Mouse (Mus musculus): ENCODE measurements around the gene Tro.
A peak's percentile ranks its signal among the peaks of the same experiment; 100 is the strongest.

Tro gene

GRCm38 (mm10) chrX:150656908-150657796 is at the start of gene Tro:
Gene Tro (minus strand): TSS chrX:150657583.
- no peak for DNase-seq (ENCODE audit: low spot score in 2 of 2)

GRCm38 (mm10) chrX:150677505-150677904 is 20.1 kb upstream of the Tro start:
- DNase-seq (ENCODE audit: low spot score in 2 of 2), result no peak

DNA sequence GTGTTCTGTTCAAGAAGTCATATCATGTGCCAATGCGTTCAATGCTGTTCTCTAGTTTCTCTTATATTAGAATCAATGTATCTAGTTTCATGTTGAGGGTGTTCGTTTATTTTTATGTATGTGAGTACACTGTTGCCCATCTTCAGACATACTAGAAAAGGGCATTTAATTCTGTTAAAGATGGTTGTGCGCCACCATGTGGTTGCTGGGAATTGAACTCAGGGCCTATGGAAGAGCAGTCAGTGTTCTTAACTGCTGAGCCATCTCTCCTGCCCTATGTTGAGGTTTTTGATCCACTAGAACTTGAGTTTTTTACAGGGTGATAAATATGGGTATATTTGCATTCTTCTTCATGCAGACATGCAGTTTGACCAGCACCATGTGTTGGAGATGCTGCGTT is 5.4 kb upstream of the Tro start:
- DNase-seq (ENCODE audit: low spot score in 2 of 2), result peak in 1 of 2 experiments; percentile 44

DNA sequence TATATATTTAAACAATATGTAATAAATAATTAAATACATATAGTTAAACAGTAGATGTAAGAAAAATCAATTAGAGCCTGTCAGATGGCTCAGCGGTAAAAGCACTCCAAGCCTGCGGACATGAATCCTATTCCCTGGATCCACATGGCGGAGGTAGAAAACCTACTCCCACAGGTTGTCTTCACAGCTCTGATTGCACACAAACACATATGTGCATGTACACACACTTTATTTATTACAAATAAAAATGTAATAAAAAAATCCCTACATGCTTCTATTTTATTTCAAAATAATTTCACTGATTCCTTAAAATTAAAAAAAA is 375 bp upstream of the Tro start:
- DNase-seq (ENCODE audit: low spot score in 2 of 2), result no peak

DNA sequence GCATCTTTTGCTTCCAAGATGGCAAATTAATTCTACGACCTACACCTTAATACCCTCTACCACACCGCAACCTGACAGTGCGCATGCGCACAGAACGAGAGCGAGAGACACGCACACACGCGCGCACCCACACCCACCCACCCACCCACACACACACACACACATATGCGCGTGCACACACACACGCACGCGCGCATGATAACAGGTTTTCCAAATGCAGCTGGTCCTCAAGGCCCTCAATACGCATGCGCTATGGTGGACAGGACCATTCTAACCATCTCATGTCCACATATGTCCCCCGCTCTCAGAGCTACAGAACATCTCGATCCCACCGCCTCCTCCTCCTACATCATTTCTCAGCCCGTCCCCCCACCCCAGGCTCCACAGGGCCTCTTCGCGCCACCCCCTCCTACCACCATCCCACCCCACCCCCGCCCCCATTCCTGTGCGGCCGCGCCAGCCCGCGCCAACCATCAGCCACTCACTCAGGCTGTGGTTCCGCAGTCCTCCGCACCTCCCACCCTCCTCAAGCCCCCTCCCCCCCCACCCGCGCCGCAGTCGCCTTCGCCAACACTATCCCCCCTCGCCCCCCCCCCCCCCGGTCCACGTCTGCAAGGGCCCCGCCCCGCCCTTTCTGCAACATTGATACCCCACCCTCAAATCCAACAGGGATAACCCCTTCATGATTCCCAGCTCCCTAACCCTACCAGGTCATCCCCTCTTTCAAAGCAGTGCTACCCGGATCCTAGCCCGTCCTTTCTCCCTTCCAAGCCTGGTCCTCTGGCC is 1.1 kb downstream of the Tro start:
- DNase-seq (ENCODE audit: low spot score in 2 of 2), result no peak

DNA sequence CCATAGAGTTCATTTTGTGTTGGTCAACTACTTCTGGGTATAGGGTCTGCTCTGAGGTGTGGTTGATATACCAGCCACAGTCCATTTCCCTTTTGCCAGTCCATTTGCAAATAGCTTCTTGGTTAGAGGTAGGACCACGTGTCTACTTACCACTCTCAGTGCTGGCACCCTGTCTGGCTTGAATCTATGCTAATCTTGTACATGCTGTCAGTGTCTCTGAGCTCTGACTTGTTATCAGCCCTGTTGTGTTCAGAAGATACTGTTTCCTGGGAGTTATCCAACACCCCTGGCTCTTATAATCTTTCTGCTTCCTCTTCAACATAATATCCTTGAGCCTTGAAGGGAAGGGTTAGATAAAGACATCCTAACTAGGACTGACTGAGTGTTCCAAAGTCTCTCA is 21.0 kb downstream of the Tro start:
- no peak for DNase-seq (ENCODE audit: low spot score in 2 of 2)

DNA sequence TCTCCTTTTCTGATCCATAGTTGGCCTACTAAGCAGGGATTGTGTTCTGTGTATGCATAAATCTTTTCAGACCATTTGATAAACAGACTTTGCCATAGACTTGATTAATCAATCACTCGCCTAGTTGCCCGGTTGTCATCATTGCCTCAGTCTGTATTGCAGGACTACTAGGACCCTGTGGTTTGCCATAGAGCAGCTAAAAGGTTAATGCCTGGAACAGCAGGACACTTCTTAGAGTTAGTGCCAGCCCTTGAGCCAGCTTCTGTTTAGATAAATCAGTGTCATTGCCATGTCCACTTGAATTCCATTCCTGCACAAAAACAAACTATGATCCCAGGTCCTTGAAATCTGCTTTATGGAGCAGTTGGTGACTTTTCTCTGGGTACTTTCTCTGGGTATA is 58.5 kb downstream of the Tro start:
- no peak for DNase-seq (ENCODE audit: low spot score in 2 of 2)

All from spleen, postnatal 10 days (tissue).